Mouse (Mus musculus): ENCODE measurements at regions not wholly inside any gene's neighbourhood (a gene's known extent, or its start where the extent isn't known, plus 50 kb on each side); places are given as distances from the start of the nearest gene placed in this dataset.
"Not testable (repeated sequence)": the region's sequence is repeated elsewhere in the genome, so short reads cannot be mapped to it uniquely, and the experiment has no call there.

DNA sequence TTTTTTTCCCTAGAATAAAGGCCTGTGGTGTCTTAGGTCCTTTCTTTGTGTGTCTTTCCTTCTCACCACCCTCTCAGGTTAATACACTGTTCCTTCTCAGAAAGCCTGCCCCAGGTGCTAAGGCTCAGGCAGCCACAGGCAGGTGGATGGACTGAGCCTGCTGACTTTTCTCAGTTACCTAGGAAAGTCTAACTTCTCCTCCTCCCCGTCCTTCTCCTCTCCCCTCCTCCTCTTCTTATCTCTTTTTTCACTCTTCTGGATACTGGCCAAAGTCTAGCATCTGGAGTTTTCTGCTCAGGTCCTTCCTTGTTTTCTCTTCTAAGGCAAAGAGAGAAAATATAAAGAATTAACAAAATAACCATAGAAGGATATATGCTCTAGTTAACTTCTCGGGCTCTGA is 260.5 kb downstream of the Dad1 start:
- H3K4me3 ChIP-seq (replicated peaks) = no peak overlapping the region
- H3K36me3 ChIP-seq = no peaks in the 10 kb centered on the region
- no peak overlapping the region for H3K4me2 ChIP-seq
- H3K27me3 ChIP-seq = no peaks in the 10 kb centered on the region
- ATAC-seq (ENCODE audit: low read depth) (no peak), DNase-seq (no peak)
- WGBS (ENCODE audit: insufficient replicate concordance) = 36% methylated on average over 2 of the region's 2 CpGs
- H3K9ac ChIP-seq = no peak overlapping the region
- H3K9me3 ChIP-seq (replicated peaks) = no peaks in the 10 kb centered on the region
- H3K4me1 ChIP-seq (replicated peaks) = no peaks in the 10 kb centered on the region
- H3K27ac ChIP-seq = no peak overlapping the region

DNA sequence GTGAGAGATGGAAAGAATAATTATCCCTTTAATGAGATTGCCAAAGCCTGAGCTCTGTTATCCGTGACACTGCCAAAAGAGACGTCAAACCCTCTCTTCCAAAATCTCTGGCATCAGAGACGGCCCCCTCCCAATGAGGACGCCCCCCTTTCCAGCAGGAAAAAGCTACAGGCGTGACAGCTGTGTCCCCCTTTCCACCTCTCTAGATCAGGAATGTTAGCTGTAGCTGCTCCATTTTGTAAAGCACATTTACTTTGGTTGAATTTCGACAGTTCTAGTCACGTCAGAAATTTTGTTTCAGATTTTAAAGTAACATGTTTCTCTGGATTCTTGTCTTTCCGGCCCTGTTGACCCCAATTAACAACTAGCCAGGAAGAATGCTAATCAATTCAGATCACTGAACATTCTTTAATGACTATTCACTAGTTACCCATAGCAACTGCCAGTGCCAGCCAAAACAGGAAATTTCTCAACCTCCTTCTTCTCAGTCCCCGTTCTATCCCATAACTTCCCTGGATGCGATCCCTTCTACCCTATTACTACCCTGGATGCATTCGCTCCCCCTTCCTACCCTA is 261.1 kb downstream of the Dad1 start:
- Histone ChIP-seq H3K4me3 (replicated peaks) (no peak overlapping the region), H3K4me1 (replicated peaks) (no peaks in the 10 kb centered on the region), H3K9me3 (replicated peaks) (no peaks in the 10 kb centered on the region), H3K36me3 (no peaks in the 10 kb centered on the region), H3K27me3 (no peaks in the 10 kb centered on the region), H3K4me2 (no peak overlapping the region), H3K27ac (no peak overlapping the region), H3K9ac (no peak overlapping the region)
- WGBS (ENCODE audit: insufficient replicate concordance) = 52% methylated on average over 11 of the region's 11 CpGs
- ATAC-seq (ENCODE audit: low read depth) (no peak), DNase-seq (no peak)

DNA sequence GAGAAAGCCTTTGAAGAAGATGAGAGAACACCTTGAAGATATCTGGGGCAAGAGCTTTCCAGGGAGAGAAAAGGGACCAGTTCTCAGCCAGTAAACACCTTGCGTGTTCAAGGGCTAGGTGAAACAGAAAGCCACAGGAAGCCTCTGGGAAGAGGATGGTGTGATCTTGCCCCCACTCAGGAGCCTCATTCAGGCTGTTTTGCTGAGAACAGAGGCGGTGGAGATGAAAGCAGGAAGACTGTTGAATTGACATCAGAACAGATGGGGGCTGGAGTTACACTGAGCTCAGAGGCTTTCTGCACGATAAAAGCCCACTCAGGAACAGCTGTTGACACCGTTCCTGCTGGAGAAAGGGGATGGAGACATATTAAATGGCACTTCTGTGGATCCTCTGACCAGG is 262.5 kb downstream of the Dad1 start:
- 30% methylated on average over 4 of the region's 4 CpGs for WGBS (ENCODE audit: insufficient replicate concordance)

DNA sequence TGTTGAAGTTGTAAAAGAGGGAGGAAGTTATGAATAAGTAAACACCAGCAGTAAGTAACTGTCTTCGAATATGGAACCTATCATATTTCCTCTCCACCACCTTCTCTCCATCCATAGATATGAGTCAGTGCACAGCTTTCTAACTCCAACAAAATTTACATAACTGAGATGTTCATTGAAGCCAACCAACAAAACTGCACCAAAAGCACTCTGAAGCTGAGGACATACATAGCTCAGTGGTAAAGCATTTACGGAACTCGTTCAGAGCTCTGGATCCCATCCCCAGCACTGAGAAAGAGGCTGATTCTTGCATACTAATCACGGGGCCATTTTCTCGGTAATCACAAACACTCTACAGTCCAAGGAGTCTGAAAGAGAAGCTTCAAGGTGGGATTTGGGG is 273.1 kb downstream of the Dad1 start:
- Histone ChIP-seq H3K9ac (no peak overlapping the region), H3K4me1 (replicated peaks) (no peaks in the 10 kb centered on the region), H3K4me2 (no peak overlapping the region), H3K27ac (no peak overlapping the region), H3K4me3 (replicated peaks) (no peak overlapping the region), H3K36me3 (no peaks in the 10 kb centered on the region), H3K27me3 (no peaks in the 10 kb centered on the region; the same call in 1 of the 2 replicates), H3K9me3 (replicated peaks) (no peaks in the 10 kb centered on the region)
- ATAC-seq (ENCODE audit: low read depth) = no peak
- DNase-seq = no peak
- WGBS (ENCODE audit: insufficient replicate concordance) = 50% methylated on average over 5 of the region's 5 CpGs

More for the DNA sequence above, 262.5 kb downstream of the Dad1 start:
- H3K36me3 ChIP-seq = no peaks in the 10 kb centered on the region
- no peak overlapping the region for H3K27ac ChIP-seq
- DNase-seq (no peak), ATAC-seq (ENCODE audit: low read depth) (no peak)
- H3K4me1 ChIP-seq (replicated peaks) = no peaks in the 10 kb centered on the region
- no peak overlapping the region for H3K4me2 ChIP-seq
- H3K9me3 ChIP-seq (replicated peaks) = no peaks in the 10 kb centered on the region
- no peaks in the 10 kb centered on the region for H3K27me3 ChIP-seq
- no peak overlapping the region for H3K9ac ChIP-seq
- H3K4me3 ChIP-seq (replicated peaks) = no peak overlapping the region

DNA sequence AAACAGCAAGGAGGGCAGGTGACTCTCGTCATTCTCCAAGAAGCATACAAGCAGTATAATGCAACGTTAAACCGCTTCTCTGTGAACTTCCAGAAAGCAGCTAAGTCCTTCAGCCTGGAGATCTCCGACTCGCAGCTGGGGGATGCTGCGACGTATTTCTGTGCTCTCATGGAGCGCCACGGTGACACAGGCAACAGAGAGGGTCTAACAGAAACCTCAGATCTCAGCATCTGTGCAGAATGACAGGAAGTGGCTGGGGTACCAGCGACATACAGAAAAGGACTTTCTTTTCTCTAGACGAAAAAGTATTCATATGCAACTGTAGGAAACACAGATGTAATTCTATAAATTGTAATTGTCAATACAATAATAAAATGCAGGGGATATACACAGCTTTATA is 292.5 kb downstream of the Dad1 start:
- WGBS (ENCODE audit: insufficient replicate concordance) = 49% methylated on average over 10 of the region's 11 CpGs
- H3K9me3 ChIP-seq (replicated peaks) = not testable (repeated sequence)

DNA sequence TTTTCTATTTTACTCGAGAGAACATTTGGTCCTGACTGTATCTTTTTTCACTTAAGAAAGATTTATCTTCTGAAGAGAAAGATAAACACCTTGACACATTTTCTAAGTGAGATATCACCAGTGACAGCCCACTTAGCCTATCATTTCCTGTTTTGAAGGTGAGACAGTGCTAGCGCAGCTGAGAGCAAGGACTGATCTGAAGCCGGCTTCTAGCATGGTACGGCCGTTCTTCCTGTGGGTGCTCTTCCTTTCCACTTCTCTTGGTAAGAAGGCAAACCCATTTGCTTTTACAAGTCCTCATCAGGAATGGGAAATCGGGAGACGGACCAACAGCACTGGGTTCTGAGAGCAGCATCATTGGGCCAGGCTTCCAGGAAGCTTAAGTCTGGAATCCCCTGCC is 293.1 kb downstream of the Dad1 start:
- Histone ChIP-seq H3K36me3 (no peaks in the 10 kb centered on the region), H3K4me1 (replicated peaks) (no peaks in the 10 kb centered on the region), H3K4me2 (no peak overlapping the region), H3K9ac (no peak overlapping the region), H3K27ac (no peak overlapping the region), H3K9me3 (replicated peaks) (no peaks in the 10 kb centered on the region), H3K27me3 (no peaks in the 10 kb centered on the region), H3K4me3 (replicated peaks) (no peak overlapping the region)
- 18% methylated on average over 7 of the region's 7 CpGs for WGBS (ENCODE audit: insufficient replicate concordance)
- ATAC-seq (ENCODE audit: low read depth) (no peak), DNase-seq (no peak)

More for the DNA sequence above, 292.5 kb downstream of the Dad1 start:
- H3K9ac ChIP-seq; H3K4me1 ChIP-seq (replicated peaks); DNase-seq; H3K27ac ChIP-seq; H3K36me3 ChIP-seq; H3K27me3 ChIP-seq; H3K4me2 ChIP-seq; H3K4me3 ChIP-seq (replicated peaks); ATAC-seq (ENCODE audit: low read depth): not testable (repeated sequence)

DNA sequence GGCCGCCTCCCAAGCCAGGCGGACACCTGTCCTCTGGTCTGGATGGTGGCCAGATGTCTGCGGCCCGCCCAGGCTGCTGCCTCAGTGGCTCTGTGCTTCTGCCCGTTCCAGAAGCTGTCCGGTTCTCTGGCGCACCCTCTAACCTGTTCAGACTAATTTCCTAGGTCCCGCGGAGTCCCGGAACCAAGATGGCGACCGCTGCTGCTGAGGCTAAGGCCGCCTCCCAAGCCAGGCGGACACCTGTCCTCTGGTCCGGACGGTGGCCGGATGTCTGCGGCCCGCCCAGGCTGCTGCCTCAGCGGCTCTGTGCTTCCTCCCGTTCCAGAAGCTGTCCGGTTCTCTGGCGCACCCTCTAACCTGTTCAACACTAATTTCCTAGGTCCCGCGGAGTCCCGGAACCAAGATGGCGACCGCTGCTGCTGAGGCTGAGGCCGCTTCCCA is 318.1 kb downstream of the Dad1 start:
- H3K4me1 ChIP-seq (replicated peaks); H3K9ac ChIP-seq; H3K27me3 ChIP-seq; H3K9me3 ChIP-seq (replicated peaks); H3K4me3 ChIP-seq (replicated peaks); ATAC-seq (ENCODE audit: low read depth); H3K4me2 ChIP-seq; DNase-seq; H3K27ac ChIP-seq; H3K36me3 ChIP-seq: not testable (repeated sequence)
- 87% methylated on average over 29 of the region's 29 CpGs for WGBS (ENCODE audit: insufficient replicate concordance)

DNA sequence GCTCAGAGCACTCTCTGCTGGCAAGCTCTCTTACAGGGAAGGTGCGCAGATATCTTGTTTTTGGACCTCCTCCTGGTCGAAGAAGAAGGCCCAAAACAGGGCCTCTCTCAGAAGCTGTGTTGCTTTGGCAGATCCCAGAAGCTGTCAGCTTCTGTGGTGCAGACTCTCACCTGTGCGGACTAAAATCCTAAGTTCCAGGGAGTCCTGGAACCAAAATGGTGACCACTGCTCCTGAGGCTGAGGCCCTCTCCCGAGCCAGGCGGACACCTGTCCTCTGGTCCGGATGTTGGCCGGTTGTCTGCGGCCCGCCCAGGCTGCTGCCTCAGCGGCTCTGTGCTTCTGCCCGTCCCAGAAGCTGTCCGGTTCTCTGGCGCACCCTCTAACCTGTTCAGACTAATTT is 318.6 kb downstream of the Dad1 start:
- not testable (repeated sequence) for H3K27ac ChIP-seq; H3K4me2 ChIP-seq; H3K27me3 ChIP-seq; H3K4me1 ChIP-seq (replicated peaks); ATAC-seq (ENCODE audit: low read depth); DNase-seq; H3K36me3 ChIP-seq; H3K4me3 ChIP-seq (replicated peaks); H3K9ac ChIP-seq; H3K9me3 ChIP-seq (replicated peaks)
- 90% methylated on average over 8 of the region's 13 CpGs for WGBS (ENCODE audit: insufficient replicate concordance)

DNA sequence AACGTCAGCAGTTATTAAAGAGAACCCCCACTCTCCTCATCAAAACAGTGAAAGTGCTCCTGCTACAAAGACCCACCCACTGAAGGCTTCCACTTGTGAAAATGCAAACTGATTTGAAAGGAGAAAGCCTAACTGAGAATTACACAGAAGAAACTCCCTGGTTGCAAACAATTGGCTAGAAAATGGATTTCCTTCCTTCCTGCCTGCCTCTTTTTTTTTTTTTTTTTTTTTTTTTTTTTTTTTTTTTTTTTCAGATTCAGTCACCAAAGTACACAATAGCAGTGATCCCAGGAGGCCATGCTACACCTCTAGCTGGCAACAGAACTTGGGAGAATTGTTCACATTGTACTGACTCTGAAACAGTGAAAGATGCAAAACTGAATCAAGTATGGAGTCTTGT is 343.0 kb downstream of the Dad1 start:
- H3K27ac ChIP-seq = no peak overlapping the region
- no peaks in the 10 kb centered on the region for H3K9me3 ChIP-seq (replicated peaks)
- no peak overlapping the region for H3K4me2 ChIP-seq
- H3K9ac ChIP-seq = no peak overlapping the region
- H3K4me3 ChIP-seq (replicated peaks) = no peak overlapping the region
- WGBS (ENCODE audit: insufficient replicate concordance) = 65% methylated on average over 1 of the region's 1 CpGs
- DNase-seq = no peak
- H3K36me3 ChIP-seq = no peaks in the 10 kb centered on the region
- H3K4me1 ChIP-seq (replicated peaks) = no peaks in the 10 kb centered on the region
- no peaks in the 10 kb centered on the region for H3K27me3 ChIP-seq
- no peak for ATAC-seq (ENCODE audit: low read depth)

DNA sequence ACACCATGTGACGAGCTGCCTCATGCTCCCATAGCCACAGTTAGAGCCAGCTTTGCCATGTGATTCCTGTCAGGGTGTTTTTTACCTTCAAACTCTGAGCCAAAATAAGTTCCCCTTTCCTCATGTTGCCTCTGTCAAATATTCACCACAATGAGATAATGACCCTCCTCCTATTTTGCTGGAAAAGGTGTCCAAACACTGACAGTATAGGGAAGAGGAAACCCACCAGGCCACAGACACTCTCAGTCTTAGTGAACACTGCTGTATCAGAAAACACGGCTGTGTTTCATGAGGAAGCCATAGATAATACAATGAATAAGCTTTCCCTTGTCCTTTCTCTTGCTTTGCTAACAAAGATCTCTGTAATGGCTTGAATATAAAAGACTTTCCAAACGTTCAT is 349.3 kb downstream of the Dad1 start:
- DNase-seq (no peak), ATAC-seq (ENCODE audit: low read depth) (no peak)
- H3K27ac ChIP-seq = no peak overlapping the region
- 17% methylated on average over 3 of the region's 3 CpGs for WGBS (ENCODE audit: insufficient replicate concordance)
- H3K4me2 ChIP-seq = no peak overlapping the region
- H3K9ac ChIP-seq = no peak overlapping the region
- H3K36me3 ChIP-seq = no peaks in the 10 kb centered on the region
- H3K9me3 ChIP-seq (replicated peaks) = no peaks in the 10 kb centered on the region
- no peak overlapping the region for H3K4me3 ChIP-seq (replicated peaks)
- H3K27me3 ChIP-seq = no peaks in the 10 kb centered on the region
- H3K4me1 ChIP-seq (replicated peaks) = no peaks in the 10 kb centered on the region

DNA sequence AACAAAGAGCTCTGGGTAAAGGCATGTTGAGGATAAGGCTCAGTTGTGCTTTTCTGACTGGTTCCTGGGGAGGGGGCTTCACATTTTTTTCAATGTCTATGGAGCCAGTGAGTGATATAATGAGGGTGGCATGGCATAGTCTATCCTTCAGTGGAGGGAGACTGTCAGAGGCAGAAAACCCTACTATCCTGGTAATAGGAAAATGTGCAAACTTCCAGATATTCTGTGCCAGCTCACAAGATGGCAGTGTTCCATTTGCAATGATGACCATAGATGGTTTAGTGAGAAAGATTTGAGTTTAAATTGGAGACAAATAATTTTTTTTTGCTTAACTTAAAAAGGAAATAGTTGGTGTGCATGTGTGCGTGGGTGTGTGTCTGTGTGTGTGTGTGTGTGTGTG is 352.8 kb downstream of the Dad1 start:
- H3K9ac ChIP-seq = no peak overlapping the region
- DNase-seq (no peak), ATAC-seq (ENCODE audit: low read depth) (no peak)
- no peaks in the 10 kb centered on the region for H3K9me3 ChIP-seq (replicated peaks)
- H3K27me3 ChIP-seq = no peaks in the 10 kb centered on the region
- H3K4me2 ChIP-seq = no peak overlapping the region
- H3K36me3 ChIP-seq = no peaks in the 10 kb centered on the region
- WGBS (ENCODE audit: insufficient replicate concordance) = 80% methylated on average over 1 of the region's 1 CpGs
- H3K27ac ChIP-seq = no peak overlapping the region
- no peaks in the 10 kb centered on the region for H3K4me1 ChIP-seq (replicated peaks)
- H3K4me3 ChIP-seq (replicated peaks) = no peak overlapping the region

DNA sequence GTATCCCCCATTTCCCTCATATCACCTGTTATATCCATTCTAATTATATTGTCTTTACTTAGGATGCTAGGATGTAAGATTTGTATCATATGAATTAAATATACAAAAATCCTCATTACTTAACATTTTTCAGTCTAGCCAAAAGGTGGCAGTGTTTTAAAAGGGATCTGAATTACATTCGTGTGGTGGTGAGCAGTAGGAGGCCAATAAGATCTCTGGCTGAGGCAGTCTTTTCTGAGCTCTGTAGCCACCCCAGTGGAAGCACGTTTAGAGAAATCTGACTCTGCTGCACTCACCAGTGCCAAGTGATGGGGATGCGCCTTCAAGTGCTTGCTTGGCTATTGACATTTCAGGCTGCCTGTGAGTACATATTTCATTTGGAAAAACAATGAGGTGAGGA is 372.6 kb downstream of the Dad1 start:
- no peak overlapping the region for H3K27ac ChIP-seq
- no peak overlapping the region for H3K4me3 ChIP-seq (replicated peaks)
- no peak for DNase-seq
- H3K9ac ChIP-seq = no peak overlapping the region
- H3K4me1 ChIP-seq (replicated peaks) = no peaks in the 10 kb centered on the region
- H3K9me3 ChIP-seq (replicated peaks) = no peaks in the 10 kb centered on the region
- no peaks in the 10 kb centered on the region for H3K36me3 ChIP-seq
- no peaks in the 10 kb centered on the region for H3K27me3 ChIP-seq
- ATAC-seq (ENCODE audit: low read depth) = no peak
- 11% methylated on average over 3 of the region's 3 CpGs for WGBS (ENCODE audit: insufficient replicate concordance)
- H3K4me2 ChIP-seq = no peak overlapping the region

Data from liver, embryonic 13.5 days (tissue).